Mouse (Mus musculus) NIH3T3 (cell line): ENCODE data around the gene Hrasls5.

Experiments used
- DNase-seq: peaks from one replicate; pipeline ENCODE4 v3.0.0-alpha.2; 2012; ENCODE audit warnings: low read depth

Gene Hrasls5

DNA sequence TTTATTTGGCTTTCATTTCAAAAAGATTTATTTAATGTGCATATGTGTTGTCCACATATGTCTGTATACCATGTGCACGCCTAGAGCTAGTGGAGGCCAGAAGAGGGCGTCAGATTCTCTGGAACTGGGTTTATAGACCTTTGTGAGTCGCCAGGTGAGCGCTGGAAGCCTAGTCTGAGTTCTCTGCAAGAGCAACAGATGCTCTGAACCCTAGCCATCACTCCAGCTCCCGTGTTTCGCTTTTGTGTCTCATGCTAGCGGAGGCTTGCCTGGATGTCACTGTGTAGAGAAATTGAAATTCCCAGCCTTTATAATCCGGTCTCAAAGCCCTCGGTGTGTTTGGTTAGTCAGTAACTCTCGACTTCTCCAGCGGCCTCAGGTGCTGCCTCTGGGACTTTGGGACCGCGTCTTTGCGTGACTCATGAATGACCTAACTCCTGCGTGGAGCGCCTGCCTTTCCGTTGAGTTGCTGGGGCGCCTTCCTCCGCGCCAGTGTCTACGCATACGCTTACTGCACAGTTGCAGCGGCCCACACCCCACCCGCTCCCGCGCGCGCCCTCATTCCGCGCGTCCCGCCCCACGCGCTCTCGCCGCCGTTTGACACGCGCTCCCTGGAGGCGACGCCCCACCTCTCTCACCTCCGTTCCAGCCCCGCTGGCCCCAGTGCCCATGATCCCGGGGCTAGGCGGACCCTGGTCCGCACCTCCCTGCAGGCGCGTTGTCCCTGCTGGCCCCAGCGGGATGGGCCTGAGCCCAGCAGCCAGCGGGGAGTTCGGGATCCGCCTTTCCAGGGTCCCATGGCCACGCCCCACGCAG is at the start of gene Hrasls5:
Gene Hrasls5, plus strand, starts transcription at position 600 of the 816 bp plus-strand sequence.
- DNase-seq, result no peak

GRCm38 (mm10) chr19:7562601-7563129 is 49.7 kb upstream of the Hrasls5 start:
- no peak for DNase-seq

DNA sequence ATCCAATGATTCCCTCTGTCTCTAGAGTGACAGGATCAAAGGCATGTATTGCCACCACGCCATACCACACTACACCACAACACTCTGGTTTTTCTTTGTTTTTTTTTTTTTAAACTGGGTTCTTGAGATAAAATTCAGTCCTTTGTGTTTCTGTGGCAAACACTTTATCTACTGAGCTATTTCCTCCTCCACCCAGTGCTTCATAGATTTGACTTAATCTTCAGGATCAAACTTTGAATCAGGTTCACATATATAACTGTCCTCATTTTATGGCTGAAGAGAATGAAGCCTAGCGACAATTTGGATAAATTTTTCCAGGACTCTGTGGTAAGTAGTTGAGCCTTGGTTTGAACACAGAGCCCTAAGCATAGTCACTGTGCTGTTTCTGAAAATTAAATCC is 48.7 kb upstream of the Hrasls5 start:
- no peak for DNase-seq

DNA sequence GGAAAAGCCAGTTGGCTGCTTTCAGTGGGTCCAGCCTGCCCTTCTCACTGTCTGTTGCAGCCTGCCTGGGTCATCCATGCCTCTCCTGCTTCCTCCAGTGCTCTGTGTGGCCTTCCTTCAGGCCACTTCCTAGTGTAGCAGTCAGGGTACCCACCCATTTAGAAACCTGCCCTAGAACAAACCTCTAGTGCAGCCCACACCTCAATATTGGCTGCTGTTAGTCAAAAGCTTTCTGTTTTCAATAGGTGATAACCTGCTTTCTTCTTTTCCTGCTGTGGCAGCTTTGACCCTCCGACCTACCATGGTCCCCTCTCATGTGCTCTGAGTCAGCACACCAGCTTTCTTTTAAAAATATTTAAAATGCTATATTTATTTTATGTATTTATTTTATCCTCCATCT is 47.9 kb upstream of the Hrasls5 start:
- no peak for DNase-seq

GRCm38 (mm10) chr19:7566826-7567225 is 45.5 kb upstream of the Hrasls5 start:
- DNase-seq, result no peak

DNA sequence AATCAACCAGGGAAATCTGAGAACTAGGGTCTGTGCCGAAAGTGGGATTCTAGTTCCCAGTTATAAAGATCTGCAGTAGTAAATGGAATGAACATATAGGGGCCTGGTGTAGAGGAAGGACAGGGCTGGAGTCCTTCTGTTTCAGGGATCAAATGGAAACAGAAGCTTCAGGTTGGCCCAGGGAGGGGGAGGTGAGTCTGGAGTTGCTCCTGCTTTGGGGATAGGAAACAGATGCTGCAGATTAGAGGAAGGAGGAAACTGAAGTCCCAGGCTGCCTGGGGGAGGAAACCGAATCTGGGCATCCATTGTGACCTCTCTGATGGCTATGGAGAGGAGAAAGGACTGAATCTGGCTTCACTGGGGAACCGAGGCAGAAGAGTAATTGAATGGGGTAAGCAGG is 44.0 kb upstream of the Hrasls5 start:
- DNase-seq, result no peak

DNA sequence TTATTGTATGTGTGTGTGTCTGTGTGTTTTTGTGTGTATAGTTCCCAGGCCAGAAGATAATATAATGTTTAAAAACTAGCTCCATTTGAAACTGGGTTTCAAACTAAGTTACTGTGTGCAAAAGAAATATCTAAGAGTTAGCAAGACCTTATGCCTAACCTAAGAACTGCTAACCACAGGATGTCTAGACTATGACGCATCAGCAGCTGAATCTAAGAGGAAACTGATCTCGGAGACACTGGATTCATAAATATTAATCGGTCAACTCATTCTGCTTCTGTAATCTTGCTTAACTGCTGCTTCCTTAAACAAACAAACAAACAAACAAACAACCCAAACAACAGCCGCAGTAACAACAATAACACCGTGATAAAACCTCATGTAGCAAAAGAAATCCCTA is 42.7 kb upstream of the Hrasls5 start:
- peak; percentile 71 for DNase-seq

- no peak for DNase-seq
These were observed 36.2 kb upstream of the Hrasls5 start for GRCm38 (mm10) chr19:7576180-7576579.

GRCm38 (mm10) chr19:7577710-7578109 is 34.6 kb upstream of the Hrasls5 start:
- no peak for DNase-seq

- DNase-seq, result no peak
These were observed 31.3 kb upstream of the Hrasls5 start for GRCm38 (mm10) chr19:7581042-7581441.

- no peak for DNase-seq
These were observed 29.2 kb upstream of the Hrasls5 start for GRCm38 (mm10) chr19:7583101-7583500.

- DNase-seq, result no peak
These were observed 28.7 kb upstream of the Hrasls5 start for GRCm38 (mm10) chr19:7583599-7583998.

DNA sequence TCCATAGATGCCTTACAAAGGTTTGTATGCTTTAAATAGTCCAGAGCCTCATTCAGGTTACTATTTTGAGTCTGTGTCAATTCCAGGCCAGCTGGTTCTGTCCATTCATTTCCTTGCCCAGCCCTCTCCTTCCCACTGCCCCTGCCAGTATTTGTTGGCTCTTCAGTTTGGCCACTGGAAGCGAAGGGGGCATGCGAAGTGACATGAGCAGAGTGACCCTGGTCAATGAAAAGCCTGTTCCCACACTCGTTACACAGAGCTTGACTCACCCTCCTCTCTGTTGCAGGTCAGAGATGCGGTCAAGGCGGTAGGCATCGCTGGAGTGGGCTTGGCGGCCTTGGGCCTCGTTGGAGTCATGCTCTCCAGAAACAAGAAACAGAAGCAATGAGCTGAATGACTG is 27.1 kb upstream of the Hrasls5 start:
- no peak for DNase-seq

DNA sequence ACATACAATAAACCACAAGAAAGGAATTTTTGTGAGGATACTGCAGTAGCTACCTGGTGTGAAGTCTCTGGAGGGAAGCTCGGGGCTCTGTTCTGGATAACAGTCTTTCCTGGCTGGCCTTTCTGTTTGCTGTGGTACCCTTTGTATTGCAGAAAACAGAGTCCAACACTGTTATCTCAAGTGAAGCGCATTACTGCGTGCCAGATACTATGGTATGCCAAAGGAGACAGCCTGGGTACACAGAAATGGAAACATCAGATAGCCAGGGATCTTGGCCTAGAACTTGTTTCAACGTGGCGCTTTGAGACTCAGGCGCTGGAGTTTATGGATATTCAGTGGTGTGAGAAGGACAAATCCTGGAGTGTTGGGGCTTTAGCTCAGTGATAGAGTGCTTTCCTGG is 26.6 kb upstream of the Hrasls5 start:
- DNase-seq, result no peak

DNA sequence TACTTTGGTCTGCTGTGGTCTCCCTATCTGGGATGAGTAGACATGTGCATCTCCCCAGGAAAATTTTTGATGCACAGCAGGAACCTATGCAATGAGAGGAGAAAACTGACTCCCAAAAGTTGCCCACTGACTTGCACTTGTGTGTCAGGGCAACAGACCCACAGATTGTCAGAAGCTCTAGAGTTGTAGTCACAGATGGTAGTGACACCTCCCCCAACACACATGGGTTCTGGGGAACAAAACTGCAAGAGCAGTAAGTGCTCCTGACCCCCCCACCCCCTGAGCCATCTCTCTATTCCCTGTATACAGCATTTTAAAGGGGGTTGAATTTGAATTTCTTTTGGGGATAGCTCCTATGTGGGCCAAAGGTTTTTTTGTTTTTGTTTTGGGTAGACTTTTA is 21.5 kb upstream of the Hrasls5 start:
- DNase-seq, result no peak

DNA sequence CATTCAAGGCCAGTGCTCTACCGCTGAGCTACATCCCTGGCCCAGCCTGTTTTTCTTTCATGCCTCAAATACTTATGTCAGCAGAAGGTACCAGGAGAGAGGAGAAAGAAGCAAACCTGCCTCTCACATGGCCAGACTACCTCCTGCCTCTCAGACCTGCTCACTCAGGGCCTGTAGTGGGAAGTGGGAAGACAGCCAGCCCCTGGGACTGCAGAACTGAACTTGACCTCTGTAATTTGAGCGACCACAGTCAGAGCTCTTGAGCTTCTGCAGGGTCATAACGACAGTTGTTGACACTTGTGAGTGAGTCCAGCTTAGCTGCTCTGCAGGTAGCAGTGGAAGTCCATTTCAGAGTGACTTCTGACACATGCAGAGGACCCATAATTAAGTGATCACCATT is 20.3 kb upstream of the Hrasls5 start:
- peak; percentile 16 for DNase-seq

DNA sequence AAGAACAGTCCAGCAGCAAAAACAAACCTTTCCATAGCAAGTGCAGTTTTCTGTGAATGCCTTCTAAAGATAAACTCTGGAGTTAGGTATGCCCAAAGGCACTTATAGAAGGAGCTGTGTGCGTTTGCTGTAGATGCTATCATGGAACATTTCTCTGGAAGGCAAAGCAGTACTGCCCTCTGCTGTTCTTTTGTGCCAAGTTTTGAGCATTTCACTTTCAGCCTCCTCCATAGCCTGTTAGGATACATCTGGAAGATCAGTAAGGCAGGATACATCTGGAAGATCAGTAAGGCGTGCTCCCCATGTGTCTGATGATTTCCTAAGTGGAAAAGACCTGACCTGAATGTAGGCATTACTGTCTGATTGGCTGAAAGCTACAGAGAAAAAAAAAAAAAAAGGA is 16.8 kb upstream of the Hrasls5 start:
- peak; percentile 85 for DNase-seq

- no peak for DNase-seq
These were observed 13.9 kb upstream of the Hrasls5 start for GRCm38 (mm10) chr19:7598481-7598880.

DNA sequence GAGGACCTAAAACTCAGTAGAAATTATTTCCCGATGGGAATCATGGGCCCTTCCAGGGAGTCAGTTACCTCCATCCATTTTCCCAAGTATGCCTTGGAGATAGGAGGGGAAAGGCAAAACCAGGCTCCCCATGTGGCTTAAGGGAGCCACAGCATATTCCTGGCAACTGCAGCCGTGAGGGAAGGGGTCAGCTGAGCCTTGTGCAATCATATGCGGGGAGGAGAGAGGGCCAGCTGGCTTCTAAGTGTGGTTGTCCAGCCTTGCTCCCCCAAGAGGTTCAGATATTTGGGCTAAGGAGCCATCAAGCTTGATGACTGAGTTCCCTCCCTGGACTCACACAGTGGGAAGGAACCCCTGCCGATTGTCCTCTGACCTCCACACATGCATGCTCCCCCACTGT is 10.8 kb upstream of the Hrasls5 start:
- DNase-seq, result peak; percentile 46

DNA sequence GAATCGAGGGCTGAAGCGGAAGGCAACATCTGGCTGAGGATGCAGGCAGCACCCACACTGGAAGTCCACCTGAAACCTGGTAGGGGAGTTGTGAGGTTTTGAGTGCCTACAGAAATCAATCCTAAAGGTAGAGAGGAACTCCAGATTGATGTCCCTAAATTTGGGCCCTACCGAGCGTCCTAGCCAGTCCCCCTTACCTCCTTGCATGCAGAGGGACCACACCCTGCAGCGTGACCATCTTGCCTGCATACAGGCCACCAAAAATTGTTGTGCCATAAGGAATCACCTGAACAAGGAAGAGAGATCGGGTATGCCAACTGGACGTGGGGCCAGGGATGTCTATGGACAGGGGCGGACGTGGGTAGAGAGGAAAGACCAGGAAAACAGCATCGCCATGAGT is 8.2 kb upstream of the Hrasls5 start:
- no peak for DNase-seq

DNA sequence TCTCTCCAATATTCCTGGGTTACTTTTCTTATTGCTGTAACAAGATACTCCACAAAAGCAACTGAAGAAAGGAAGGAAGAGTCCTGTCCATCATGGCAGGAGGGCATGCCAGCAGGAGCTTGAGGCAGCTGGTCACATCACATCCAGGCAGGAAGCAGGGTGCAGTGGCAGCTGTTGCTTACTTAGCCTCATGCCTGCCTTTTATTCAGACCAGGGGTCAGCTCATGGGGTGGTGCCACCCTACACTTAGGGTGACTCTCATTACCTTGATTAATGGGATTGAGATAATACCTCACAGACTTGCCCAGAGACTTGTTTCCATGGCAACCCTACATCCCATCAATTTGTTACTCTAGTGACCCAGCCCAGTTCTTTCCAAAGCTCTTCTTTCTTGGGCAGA is 7.3 kb upstream of the Hrasls5 start:
- DNase-seq, result no peak

DNA sequence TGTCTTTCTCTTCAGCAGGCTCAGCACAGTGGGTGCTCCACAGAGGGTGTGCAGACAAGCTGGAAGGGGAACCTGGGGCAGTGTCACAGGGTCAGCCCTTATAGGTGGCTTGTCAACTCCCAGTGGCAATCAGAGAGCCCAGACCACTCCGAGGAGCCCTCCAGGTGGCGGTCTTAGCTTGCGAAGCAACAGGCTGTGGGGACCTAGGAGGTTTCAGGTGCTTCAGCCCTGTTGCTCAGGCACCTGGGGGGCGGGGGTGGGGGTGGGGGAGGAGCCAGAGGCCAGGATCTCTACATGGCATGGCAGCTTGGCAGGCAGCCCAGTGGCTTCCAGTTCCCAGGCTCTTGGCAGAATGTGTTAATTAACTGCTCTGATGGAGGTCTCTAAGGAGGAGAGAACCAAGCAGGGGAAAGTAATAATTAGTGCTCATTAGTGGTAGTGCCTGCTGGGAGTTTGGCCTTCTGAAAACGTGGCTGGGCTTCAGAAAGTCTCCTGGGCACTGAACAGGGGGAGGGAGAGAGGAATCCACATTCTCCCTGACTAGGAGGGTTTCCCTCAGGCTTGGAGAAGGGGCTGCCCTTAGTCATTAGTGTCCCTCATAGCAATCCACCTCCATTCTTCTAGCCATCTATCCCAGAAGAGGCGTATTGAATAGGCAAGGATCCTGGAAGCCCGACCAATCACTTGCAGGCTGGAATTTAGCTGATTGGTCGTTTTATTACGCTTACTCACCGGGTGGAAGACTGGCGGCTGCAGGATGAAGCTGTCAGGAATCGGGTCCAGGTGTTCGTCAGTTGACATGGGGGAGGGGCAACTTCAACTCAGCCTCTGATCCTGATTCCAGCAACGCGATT is 6.2 kb upstream of the Hrasls5 start:
- peak; percentile 42 for DNase-seq
